Mouse (Mus musculus): ENCODE data around the gene Tmeff1. TPM values are rescaled to one million over a fixed set of nuclear protein-coding genes. Genes with fewer than 3 reads are reported as not detected.

The Tmeff1 gene
- total and polyA plus RNA-seq, 2 experiments from 2014 or later, result 14.7 to 17.7 TPM

DNA sequence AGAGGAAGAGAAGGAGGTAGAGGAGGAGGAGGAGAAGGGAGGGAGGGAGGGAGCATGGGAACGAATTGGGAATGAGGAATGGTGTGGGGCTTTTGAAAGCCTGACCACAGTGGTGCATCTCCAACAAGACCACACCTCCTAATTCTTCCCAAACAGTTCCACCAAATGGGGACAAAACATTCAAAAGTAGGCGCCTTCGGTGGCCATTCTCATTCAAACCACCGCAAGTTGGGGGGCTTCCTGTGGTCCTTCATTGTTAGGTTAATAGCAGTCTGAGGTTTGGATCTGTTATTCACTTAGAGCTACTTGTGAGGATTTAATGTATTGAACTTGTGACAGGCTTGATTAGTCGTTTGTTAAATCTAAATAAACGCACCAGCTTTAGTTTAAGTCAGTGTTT lies 40.0 kb downstream of the Tmeff1 start:
- H3K27me3 ChIP-seq (ENCODE audit: control insufficient read depth, insufficient read depth, low read length), result no peaks in the 10 kb centered on the region
- WGBS, result 90% methylated on average over 6 of the region's 6 CpGs
- no peaks in the 10 kb centered on the region for H3K9me3 ChIP-seq (replicated peaks; ENCODE audit: control insufficient read depth, low read length)
- H3K27ac ChIP-seq (ENCODE audit: low read depth), result no peak overlapping the region
- DNase-seq (ENCODE audit: low spot score), result no peak
- no peak overlapping the region for H3K9ac ChIP-seq (replicated peaks; ENCODE audit: low read depth, low read length)
- no peaks in the 10 kb centered on the region for H3K4me1 ChIP-seq (ENCODE audit: control insufficient read depth, insufficient read depth)
- ATAC-seq (ENCODE audit: insufficient read depth, low read depth), result no peak
- no peak overlapping the region for H3K4me2 ChIP-seq (ENCODE audit: low read depth, low read length)
- peaks cover 7% of the 10 kb centered on the region; the same call in 1 of the 2 replicates for H3K36me3 ChIP-seq (replicated peaks; ENCODE audit: control insufficient read depth, insufficient read depth, low read length)
- no peak for TF ChIP-seq CTCF (IDR thresholded peaks at IDR 0.05; ENCODE audit: low read depth)
- TF ChIP-seq EP300 (IDR thresholded peaks at IDR 0.05; ENCODE audit: low read depth), result no peak
- H3K4me3 ChIP-seq (ENCODE audit: low read depth, low read length), result no peak overlapping the region

DNA sequence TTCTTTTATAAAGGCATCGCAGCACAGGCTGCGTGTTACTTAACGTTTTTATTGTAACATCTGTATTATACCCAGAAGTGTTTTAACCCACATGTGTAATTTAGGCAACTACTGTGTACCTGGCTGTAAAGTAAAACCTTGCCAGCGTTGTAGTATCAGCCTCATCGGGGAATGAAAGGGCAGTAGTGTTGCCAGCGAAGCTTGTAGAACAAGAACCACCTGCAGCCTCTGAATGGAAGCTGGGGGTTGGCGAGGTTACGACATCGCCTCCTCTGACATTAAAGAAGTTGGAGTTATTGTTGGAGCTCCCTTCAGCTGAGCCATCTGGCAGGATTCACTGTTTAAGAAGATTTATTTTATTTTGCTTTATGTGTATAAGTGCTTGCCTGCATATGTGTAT lies 40.9 kb downstream of the Tmeff1 start:
- no peak for TF ChIP-seq EP300 (IDR thresholded peaks at IDR 0.05; ENCODE audit: low read depth)
- TF ChIP-seq CTCF (IDR thresholded peaks at IDR 0.05; ENCODE audit: low read depth), result no peak
- Histone ChIP-seq H3K36me3 (replicated peaks; ENCODE audit: control insufficient read depth, insufficient read depth, low read length) (peaks cover 7% of the 10 kb centered on the region; the same call in 1 of the 2 replicates), H3K4me2 (ENCODE audit: low read depth, low read length) (no peak overlapping the region), H3K9ac (replicated peaks; ENCODE audit: low read depth, low read length) (no peak overlapping the region), H3K9me3 (replicated peaks; ENCODE audit: control insufficient read depth, low read length) (no peaks in the 10 kb centered on the region), H3K4me1 (ENCODE audit: control insufficient read depth, insufficient read depth) (no peaks in the 10 kb centered on the region), H3K4me3 (ENCODE audit: low read depth, low read length) (no peak overlapping the region), H3K27me3 (ENCODE audit: control insufficient read depth, insufficient read depth, low read length) (no peaks in the 10 kb centered on the region), H3K27ac (ENCODE audit: low read depth) (no peak overlapping the region)
- DNase-seq (ENCODE audit: low spot score) (no peak), ATAC-seq (ENCODE audit: insufficient read depth, low read depth) (no peak)
- WGBS, result 93% methylated on average over 9 of the region's 9 CpGs

DNA sequence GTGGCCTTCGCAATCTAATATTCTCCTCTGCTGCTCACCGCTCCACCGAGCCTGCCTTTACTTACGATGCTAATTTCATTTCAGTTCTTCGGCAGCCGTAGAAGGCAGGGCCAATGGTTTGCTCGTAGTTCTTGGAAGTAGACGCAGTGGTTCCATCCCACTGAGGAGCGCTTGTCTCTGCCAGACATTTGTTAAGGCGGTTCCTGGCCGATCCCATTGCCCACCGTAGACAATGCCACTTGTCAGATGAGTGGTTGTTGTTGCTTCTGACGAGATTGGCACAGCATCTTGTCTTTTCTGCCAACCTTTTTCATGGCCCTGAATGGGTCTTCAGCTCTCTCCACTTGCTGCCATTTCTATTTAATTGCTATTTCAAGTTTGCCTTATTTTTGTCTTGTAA lies 44.5 kb downstream of the Tmeff1 start:
- H3K27ac ChIP-seq (ENCODE audit: low read depth), result no peak overlapping the region
- no peak overlapping the region for H3K4me3 ChIP-seq (ENCODE audit: low read depth, low read length)
- no peak overlapping the region for H3K9ac ChIP-seq (replicated peaks; ENCODE audit: low read depth, low read length)
- H3K36me3 ChIP-seq (replicated peaks; ENCODE audit: control insufficient read depth, insufficient read depth, low read length), result peaks cover 7% of the 10 kb centered on the region; the same call in 1 of the 2 replicates
- no peak overlapping the region for H3K4me2 ChIP-seq (ENCODE audit: low read depth, low read length)
- no peaks in the 10 kb centered on the region for H3K9me3 ChIP-seq (replicated peaks; ENCODE audit: control insufficient read depth, low read length)
- H3K27me3 ChIP-seq (ENCODE audit: control insufficient read depth, insufficient read depth, low read length), result no peaks in the 10 kb centered on the region
- TF ChIP-seq CTCF (IDR thresholded peaks at IDR 0.05; ENCODE audit: low read depth), result no peak
- TF ChIP-seq EP300 (IDR thresholded peaks at IDR 0.05; ENCODE audit: low read depth), result no peak
- no peak for DNase-seq (ENCODE audit: low spot score)
- no peak for ATAC-seq (ENCODE audit: insufficient read depth, low read depth)
- 97% methylated on average over 13 of the region's 13 CpGs for WGBS
- 0 out of 2 replicates have a peak, but pooled peaks cover 3% of the 10 kb centered on the region for H3K4me1 ChIP-seq (ENCODE audit: control insufficient read depth, insufficient read depth)

DNA sequence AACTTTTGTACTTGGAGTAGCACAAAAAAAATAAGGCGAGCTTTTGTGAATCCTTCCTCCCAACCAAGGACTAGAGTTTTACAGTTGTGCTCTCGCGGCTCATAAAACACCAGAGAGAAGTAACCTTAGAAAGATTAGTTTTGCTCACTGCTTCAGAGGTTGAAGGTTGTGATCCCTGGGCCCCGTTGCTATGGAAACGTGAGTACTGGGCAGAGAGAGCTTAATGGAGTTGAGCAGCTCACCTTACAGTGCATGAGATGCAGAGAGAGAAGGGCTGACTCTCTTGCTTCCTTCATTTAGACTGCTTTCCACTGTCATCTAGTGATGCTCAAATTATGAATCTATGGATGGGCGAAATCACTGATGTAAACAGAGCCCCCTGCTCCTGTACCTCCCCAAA lies 48.6 kb downstream of the Tmeff1 start:
- H3K4me2 ChIP-seq (ENCODE audit: low read depth, low read length), result no peak overlapping the region
- H3K27ac ChIP-seq (ENCODE audit: low read depth), result no peak overlapping the region
- H3K4me3 ChIP-seq (ENCODE audit: low read depth, low read length), result no peak overlapping the region
- no peak for DNase-seq (ENCODE audit: low spot score)
- H3K4me1 ChIP-seq (ENCODE audit: control insufficient read depth, insufficient read depth), result 0 out of 2 replicates have a peak, but pooled peaks cover 3% of the 10 kb centered on the region
- peaks cover 7% of the 10 kb centered on the region; the same call in 1 of the 2 replicates for H3K36me3 ChIP-seq (replicated peaks; ENCODE audit: control insufficient read depth, insufficient read depth, low read length)
- no peaks in the 10 kb centered on the region for H3K27me3 ChIP-seq (ENCODE audit: control insufficient read depth, insufficient read depth, low read length)
- ATAC-seq (ENCODE audit: insufficient read depth, low read depth), result no peak
- no peak for TF ChIP-seq CTCF (IDR thresholded peaks at IDR 0.05; ENCODE audit: low read depth)
- TF ChIP-seq EP300 (IDR thresholded peaks at IDR 0.05; ENCODE audit: low read depth), result no peak
- H3K9ac ChIP-seq (replicated peaks; ENCODE audit: low read depth, low read length), result no peak overlapping the region
- 90% methylated on average over 6 of the region's 6 CpGs for WGBS
- no peaks in the 10 kb centered on the region for H3K9me3 ChIP-seq (replicated peaks; ENCODE audit: control insufficient read depth, low read length)

DNA sequence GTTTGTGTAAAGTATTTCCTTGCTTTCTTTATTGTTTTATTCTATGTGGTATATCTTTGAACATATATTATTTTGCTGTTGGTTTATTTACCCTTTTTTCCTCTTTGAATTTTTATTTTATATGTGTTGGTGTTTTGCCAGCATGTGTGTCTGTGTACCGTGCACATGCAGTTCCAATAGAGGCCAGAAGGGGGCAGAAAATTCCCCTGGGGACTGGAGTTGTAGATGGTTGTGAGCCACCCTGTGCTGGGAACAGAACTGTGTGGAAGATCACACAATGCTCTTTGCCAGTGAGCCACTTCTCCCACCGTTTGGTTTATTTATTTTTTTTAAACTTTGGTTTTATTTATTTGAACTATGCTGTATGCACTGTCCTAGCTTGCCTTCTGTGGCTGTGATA lies 49.1 kb downstream of the Tmeff1 start:
- no peak overlapping the region for H3K4me3 ChIP-seq (ENCODE audit: low read depth, low read length)
- no peaks in the 10 kb centered on the region for H3K9me3 ChIP-seq (replicated peaks; ENCODE audit: control insufficient read depth, low read length)
- H3K4me1 ChIP-seq (ENCODE audit: control insufficient read depth, insufficient read depth), result 0 out of 2 replicates have a peak, but pooled peaks cover 3% of the 10 kb centered on the region
- H3K9ac ChIP-seq (replicated peaks; ENCODE audit: low read depth, low read length), result no peak overlapping the region
- DNase-seq (ENCODE audit: low spot score) (no peak), ATAC-seq (ENCODE audit: insufficient read depth, low read depth) (no peak)
- 77% methylated on average over 2 of the region's 2 CpGs for WGBS
- peak; percentile 21; the same call in 1 of the 2 replicates for TF ChIP-seq CTCF (IDR thresholded peaks at IDR 0.05; ENCODE audit: low read depth)
- TF ChIP-seq EP300 (IDR thresholded peaks at IDR 0.05; ENCODE audit: low read depth), result no peak
- H3K36me3 ChIP-seq (replicated peaks; ENCODE audit: control insufficient read depth, insufficient read depth, low read length), result peaks cover 5% of the 10 kb centered on the region; the same call in 1 of the 2 replicates
- no peaks in the 10 kb centered on the region for H3K27me3 ChIP-seq (ENCODE audit: control insufficient read depth, insufficient read depth, low read length)
- H3K27ac ChIP-seq (ENCODE audit: low read depth), result no peak overlapping the region
- no peak overlapping the region for H3K4me2 ChIP-seq (ENCODE audit: low read depth, low read length)

DNA sequence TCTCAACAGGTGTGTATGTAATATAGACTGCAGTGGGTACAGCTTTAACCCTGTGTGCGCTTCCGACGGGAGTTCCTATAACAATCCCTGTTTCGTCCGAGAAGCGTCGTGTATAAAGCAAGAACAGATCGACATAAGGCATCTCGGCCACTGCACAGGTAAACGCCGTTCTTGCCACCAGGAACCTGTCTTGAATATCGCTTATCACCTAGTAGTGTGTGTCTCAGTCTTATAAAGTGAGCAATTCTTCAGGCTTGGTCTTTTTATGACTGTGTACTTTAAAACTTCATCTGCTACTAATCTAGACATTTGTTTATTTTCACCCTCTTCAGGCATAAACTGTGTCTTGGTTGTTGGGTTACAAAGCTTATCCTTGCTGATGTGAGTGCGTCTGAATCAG lies 51.9 kb downstream of the Tmeff1 start:
- no peak overlapping the region for H3K4me2 ChIP-seq (ENCODE audit: low read depth, low read length)
- no peak overlapping the region for H3K27ac ChIP-seq (ENCODE audit: low read depth)
- H3K4me1 ChIP-seq (ENCODE audit: control insufficient read depth, insufficient read depth), result no peaks in the 10 kb centered on the region
- no peaks in the 10 kb centered on the region for H3K9me3 ChIP-seq (replicated peaks; ENCODE audit: control insufficient read depth, low read length)
- H3K9ac ChIP-seq (replicated peaks; ENCODE audit: low read depth, low read length), result no peak overlapping the region
- DNase-seq (ENCODE audit: low spot score), result no peak
- no peak for ATAC-seq (ENCODE audit: insufficient read depth, low read depth)
- 94% methylated on average over 13 of the region's 13 CpGs for WGBS
- no peak overlapping the region for H3K4me3 ChIP-seq (ENCODE audit: low read depth, low read length)
- H3K36me3 ChIP-seq (replicated peaks; ENCODE audit: control insufficient read depth, insufficient read depth, low read length), result no peaks in the 10 kb centered on the region
- no peaks in the 10 kb centered on the region for H3K27me3 ChIP-seq (ENCODE audit: control insufficient read depth, insufficient read depth, low read length)
- TF ChIP-seq EP300 (IDR thresholded peaks at IDR 0.05; ENCODE audit: low read depth) (no peak), CTCF (IDR thresholded peaks at IDR 0.05; ENCODE audit: low read depth) (no peak)
